Mouse (Mus musculus): ENCODE measurements around the gene Cxcl14.

- no peak for TF ChIP-seq GATA1 (IDR thresholded peaks at IDR 0.05; ENCODE audit: borderline replicate concordance, low read length)
- no peak for TF ChIP-seq FLI1 (IDR thresholded peaks at IDR 0.05; ENCODE audit: low read length)
Measured at GRCm38 (mm10) chr13:56304453-56304852, 8.1 kb upstream of the Cxcl14 start.
